ENCODE assay signal across 8 mouse cellular contexts in the genomic region with DNA sequence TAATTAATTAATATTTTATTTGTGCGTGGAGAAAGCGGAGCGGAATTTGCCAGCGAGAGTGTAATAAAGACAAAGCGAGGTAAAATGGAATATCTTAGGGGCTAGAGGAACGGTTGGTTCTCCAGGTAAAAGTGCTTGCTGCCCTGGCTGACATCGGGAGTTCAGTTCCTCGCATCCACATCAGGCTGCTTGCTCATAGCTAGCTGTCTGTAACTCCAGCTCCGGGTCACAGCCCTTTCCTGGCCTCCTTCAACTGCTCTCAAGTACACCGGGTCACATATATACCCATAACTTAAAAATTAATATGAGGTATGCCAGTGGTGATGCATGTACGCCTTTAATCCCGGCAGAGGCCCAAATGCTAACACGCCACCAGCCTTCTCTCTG. TPM values are rescaled to one million over a fixed set of nuclear protein-coding genes. Genes with fewer than 3 reads are reported as not detected.
DNase-seq lines count a peak whose midpoint lies in the region; ATAC-seq lines count a peak whose summit lies in the region.

No protein-coding gene starts in this region.

- no peak overlapping the region for H3K27ac ChIP-seq in lung, embryonic 16.5 days (ENCODE audit: low read length)
- H3K27ac ChIP-seq in limb, embryonic 10.5 days = peak overlapping the region; percentile 93
- peak overlapping the region; percentile 67 for H3K27ac ChIP-seq in neural tube, embryonic 15.5 days (replicated peaks)

- H3K4me2 ChIP-seq in lung, embryonic 16.5 days (ENCODE audit: low read depth, low read length) = peak overlapping the region; percentile 53
- H3K4me2 ChIP-seq in neural tube, embryonic 15.5 days = peak overlapping the region; percentile 66

- peak overlapping the region; percentile 79 for H3K4me3 ChIP-seq in lung, embryonic 16.5 days (ENCODE audit: low read length)
- peak overlapping the region; percentile 70 for H3K4me3 ChIP-seq in erythroblast, embryonic 14.5 days (replicated peaks)
- H3K4me3 ChIP-seq in limb, embryonic 10.5 days = peak overlapping the region; percentile 91
- H3K4me3 ChIP-seq in neural tube, embryonic 15.5 days (replicated peaks) = peak overlapping the region; percentile 80

- peak overlapping the region; percentile 67 for H3K9ac ChIP-seq in lung, embryonic 16.5 days (ENCODE audit: low read length)
- peak overlapping the region; percentile 36; the same call in 1 of the 2 replicates for H3K9ac ChIP-seq in neural tube, embryonic 15.5 days (replicated peaks)

- no peaks in the 10 kb centered on the region for H3K27me3 ChIP-seq in lung, embryonic 16.5 days (ENCODE audit: control insufficient read depth, insufficient read depth, low read depth, low read length)
- no peaks in the 10 kb centered on the region for H3K27me3 ChIP-seq in erythroblast, embryonic 14.5 days (ENCODE audit: control insufficient read depth)
- H3K27me3 ChIP-seq in limb, embryonic 10.5 days (ENCODE audit: low read depth, poor library complexity, severe bottlenecking) = no peaks in the 10 kb centered on the region
- no peaks in the 10 kb centered on the region for H3K27me3 ChIP-seq in neural tube, embryonic 15.5 days (replicated peaks)

- 33% methylated on average over 13 of the region's 13 CpGs for WGBS in lung, embryonic 16.5 days
- 37% methylated on average over 13 of the region's 13 CpGs for WGBS in limb, embryonic 10.5 days
- WGBS in neural tube, embryonic 15.5 days = 40% methylated on average over 13 of the region's 13 CpGs

- no peak for DNase-seq in lung, postnatal 14 days
- DNase-seq in limb, embryonic 10.5 days (ENCODE audit: low spot score) = no peak
- DNase-seq in cerebellum, adult 9-11 months = no peak
- DNase-seq in layer of hippocampus, adult 8-10 months (ENCODE audit: low spot score in 2 of 2) = no peak
- no peak for DNase-seq in urinary bladder, adult 2 months (ENCODE audit: low spot score)

- H3K9me3 ChIP-seq in lung, embryonic 16.5 days (ENCODE audit: control insufficient read depth, low read length) = no peaks in the 10 kb centered on the region
- H3K9me3 ChIP-seq in erythroblast, embryonic 14.5 days (ENCODE audit: control insufficient read depth, low read length) = no peaks in the 10 kb centered on the region
- no peaks in the 10 kb centered on the region for H3K9me3 ChIP-seq in limb, embryonic 10.5 days (replicated peaks)
- H3K9me3 ChIP-seq in neural tube, embryonic 15.5 days (replicated peaks) = no peaks in the 10 kb centered on the region

- 0 out of 2 replicates have a peak, but pooled peaks have one; percentile 0 for ATAC-seq in lung, embryonic 16.5 days (ENCODE audit: low read depth)
- ATAC-seq in neural tube, embryonic 15.5 days (ENCODE audit: low FRiP score) = peak; percentile 36

- peaks cover 34% of the 10 kb centered on the region for H3K4me1 ChIP-seq in lung, embryonic 16.5 days (replicated peaks; ENCODE audit: control insufficient read depth, insufficient read depth, low read length)
- peaks cover 71% of the 10 kb centered on the region for H3K4me1 ChIP-seq in erythroblast, embryonic 14.5 days (ENCODE audit: control insufficient read depth)
- H3K4me1 ChIP-seq in limb, embryonic 10.5 days = peaks cover 35% of the 10 kb centered on the region
- peaks cover 48% of the 10 kb centered on the region for H3K4me1 ChIP-seq in neural tube, embryonic 15.5 days

- H3K36me3 ChIP-seq in lung, embryonic 16.5 days (ENCODE audit: control insufficient read depth, insufficient read depth, low read length) = no peaks in the 10 kb centered on the region
- H3K36me3 ChIP-seq in erythroblast, embryonic 14.5 days (ENCODE audit: control insufficient read depth) = peaks cover 38% of the 10 kb centered on the region
- H3K36me3 ChIP-seq in limb, embryonic 10.5 days = peaks cover 34% of the 10 kb centered on the region
- peaks cover 16% of the 10 kb centered on the region for H3K36me3 ChIP-seq in neural tube, embryonic 15.5 days

RNA-seq across cellular contexts. Expression of gene Sh3gl1, which starts 0.5 kb away (rescaled TPM):
- polyA plus RNA-seq in lung, embryonic 16.5 days (2015; fragmentation: Nextera tagmentation; extraction: Ambion mirVana) = 158 and 166 TPM in 2 replicates
- polyA plus RNA-seq in erythroblast, embryonic 14.5 days (2012) = 5.9 TPM in 2 replicates
- polyA plus RNA-seq in limb, embryonic 10.5 days (2016; fragmentation: Nextera tagmentation; extraction: Ambion mirVana) = 181 and 187 TPM in 2 replicates
- polyA plus RNA-seq in neural tube, embryonic 15.5 days (2015; fragmentation: Nextera tagmentation; extraction: Ambion mirVana) = 105 and 114 TPM in 2 replicates
- 10 to 100 TPM; 44.1 to 55.6 (median 52.1) TPM for total RNA-seq in layer of hippocampus, adult 8-10 months (2022)
- polyA plus RNA-seq in urinary bladder, adult 2 months (2012; rRNA removed) = 55.5 and 78.1 TPM in 2 replicates

RNA-seq across cellular contexts. Expression of gene Chaf1a, which starts 3.3 kb away (rescaled TPM):
- 23.8 and 24.0 TPM in 2 replicates for polyA plus RNA-seq in lung, embryonic 16.5 days (2015; fragmentation: Nextera tagmentation; extraction: Ambion mirVana)
- 10.0 and 11.6 TPM in 2 replicates for polyA plus RNA-seq in erythroblast, embryonic 14.5 days (2012)
- 54.7 and 60.2 TPM in 2 replicates for polyA plus RNA-seq in limb, embryonic 10.5 days (2016; fragmentation: Nextera tagmentation; extraction: Ambion mirVana)
- polyA plus RNA-seq in neural tube, embryonic 15.5 days (2015; fragmentation: Nextera tagmentation; extraction: Ambion mirVana) = 4.0 and 10.1 TPM in 2 replicates
- total RNA-seq in layer of hippocampus, adult 8-10 months (2022) = 1 to 10 TPM; 2.5 to 3.5 (median 2.7) TPM
- polyA plus RNA-seq in urinary bladder, adult 2 months (2012; rRNA removed) = 2.1 and 2.2 TPM in 2 replicates

RNA-seq across cellular contexts. Expression of gene Mpnd, which starts 31.4 kb away (rescaled TPM):
- 80.1 and 86.2 TPM in 2 replicates for polyA plus RNA-seq in lung, embryonic 16.5 days (2015; fragmentation: Nextera tagmentation; extraction: Ambion mirVana)
- 0.76 and 1.1 TPM in 2 replicates for polyA plus RNA-seq in erythroblast, embryonic 14.5 days (2012)
- 115 and 130 TPM in 2 replicates for polyA plus RNA-seq in limb, embryonic 10.5 days (2016; fragmentation: Nextera tagmentation; extraction: Ambion mirVana)
- 121 and 130 TPM in 2 replicates for polyA plus RNA-seq in neural tube, embryonic 15.5 days (2015; fragmentation: Nextera tagmentation; extraction: Ambion mirVana)
- 100 to 1,000 TPM; 102 to 115 (median 106) TPM for total RNA-seq in layer of hippocampus, adult 8-10 months (2022)
- polyA plus RNA-seq in urinary bladder, adult 2 months (2012; rRNA removed) = 50.4 and 51.1 TPM in 2 replicates

RNA-seq across cellular contexts. Expression of gene Stap2, which starts 31.5 kb away (rescaled TPM):
- 25.4 and 27.9 TPM in 2 replicates for polyA plus RNA-seq in lung, embryonic 16.5 days (2015; fragmentation: Nextera tagmentation; extraction: Ambion mirVana)
- 0.04 TPM in 1 of 2 replicates, not detected in the other for polyA plus RNA-seq in erythroblast, embryonic 14.5 days (2012)
- polyA plus RNA-seq in limb, embryonic 10.5 days (2016; fragmentation: Nextera tagmentation; extraction: Ambion mirVana) = 6.4 and 7.3 TPM in 2 replicates
- polyA plus RNA-seq in neural tube, embryonic 15.5 days (2015; fragmentation: Nextera tagmentation; extraction: Ambion mirVana) = 7.3 and 11.5 TPM in 2 replicates
- 1 to 10 TPM; 1.8 to 2.8 (median 2.2) TPM for total RNA-seq in layer of hippocampus, adult 8-10 months (2022)
- polyA plus RNA-seq in urinary bladder, adult 2 months (2012; rRNA removed) = 29.6 and 38.6 TPM in 2 replicates

RNA-seq across cellular contexts. Expression of gene Ubxn6, which starts 37.9 kb away (rescaled TPM):
- polyA plus RNA-seq in lung, embryonic 16.5 days (2015; fragmentation: Nextera tagmentation; extraction: Ambion mirVana) = 38.8 and 41.6 TPM in 2 replicates
- 3.4 and 4.0 TPM in 2 replicates for polyA plus RNA-seq in erythroblast, embryonic 14.5 days (2012)
- polyA plus RNA-seq in limb, embryonic 10.5 days (2016; fragmentation: Nextera tagmentation; extraction: Ambion mirVana) = 33.3 and 40.3 TPM in 2 replicates
- 65.3 and 79.4 TPM in 2 replicates for polyA plus RNA-seq in neural tube, embryonic 15.5 days (2015; fragmentation: Nextera tagmentation; extraction: Ambion mirVana)
- 10 to 100 TPM; 76.5 to 96.6 (median 88.0) TPM for total RNA-seq in layer of hippocampus, adult 8-10 months (2022)
- polyA plus RNA-seq in urinary bladder, adult 2 months (2012; rRNA removed) = 62.3 and 62.7 TPM in 2 replicates

Comparison
In these comparisons a context has a peak if more than half of its experiments do, and no peak if none do; other contexts are left out.
1. RNA of gene Mpnd, which starts 31.4 kb away (polyA plus RNA-seq): 121 to 130 TPM in neural tube, embryonic 15.5 days, 115 to 130 TPM in limb, embryonic 10.5 days, 80.1 to 86.2 TPM in lung, embryonic 16.5 days and 50.4 to 51.1 TPM in urinary bladder, adult 2 months; 0.76 to 1.1 TPM in erythroblast, embryonic 14.5 days; every median in the first group is over 10 times any median in the second.
2. Peak in every context shown above with its lines, with median percentiles within 50 percentile points of each other: H3K4me3 ChIP-seq.